Mouse (Mus musculus): ENCODE data around the gene Prr19. TPM values are rescaled to one million over a fixed set of nuclear protein-coding genes. Genes with fewer than 3 reads are reported as not detected.

The Prr19 gene
- polyA plus RNA-seq, 1 experiment = 0.08 TPM

DNA sequence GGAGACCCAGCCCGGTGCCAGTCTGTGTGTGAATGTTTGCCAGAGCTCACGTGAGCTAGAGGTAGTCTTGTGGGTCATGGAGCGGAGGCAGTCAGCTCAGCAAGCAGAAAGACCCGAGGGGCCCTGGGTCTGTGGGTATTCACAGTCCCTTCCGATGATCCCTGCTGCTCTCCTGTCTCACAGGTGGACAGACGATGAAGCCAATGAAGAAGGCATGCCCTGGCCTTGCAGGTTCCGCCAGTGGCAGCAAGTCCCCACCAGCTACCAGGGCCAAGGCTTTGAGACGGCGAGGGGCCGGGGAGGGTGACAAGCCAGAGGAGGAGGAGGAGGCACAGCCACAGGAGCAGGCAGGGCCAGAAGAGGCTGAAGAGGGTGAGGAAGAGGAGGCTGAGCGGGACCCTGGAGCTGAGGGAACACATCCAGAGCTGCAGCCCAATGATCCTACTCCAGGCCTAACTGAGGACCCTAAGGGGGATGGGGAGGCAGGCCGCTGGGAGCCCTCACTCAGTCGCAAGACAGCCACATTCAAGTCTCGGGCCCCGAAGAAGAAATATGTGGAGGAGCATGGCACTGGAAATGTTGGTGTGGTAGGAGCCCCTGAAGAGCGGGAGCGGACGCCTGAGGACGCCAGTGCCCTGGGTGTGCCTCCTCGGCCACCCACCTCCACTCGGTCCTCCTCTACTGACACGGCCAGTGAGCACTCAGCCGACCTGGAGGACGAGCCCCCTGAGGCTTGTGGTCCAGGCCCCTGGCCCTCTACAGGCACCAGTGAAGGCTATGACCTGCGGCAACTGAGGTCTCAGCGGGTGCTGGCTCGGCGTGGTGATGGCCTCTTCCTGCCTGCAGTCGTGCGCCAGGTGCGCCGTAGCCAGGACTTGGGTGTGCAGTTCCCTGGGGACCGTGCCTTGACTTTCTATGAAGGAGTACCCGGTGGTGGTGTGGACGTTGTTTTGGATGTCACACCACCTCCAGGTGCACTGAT, 30.3 kb upstream of the Prr19 start:
- H3K4me3 ChIP-seq (ENCODE audit: control insufficient read depth, insufficient read depth, low read length) = no peak overlapping the region
- DNase-seq = no peak
- H3K36me3 ChIP-seq (ENCODE audit: control insufficient read depth, insufficient read depth, low read length) = no peaks in the 10 kb centered on the region
- no peak overlapping the region; the same call in 1 of the 2 replicates for H3K27ac ChIP-seq (ENCODE audit: control insufficient read depth, insufficient read depth, low read length)
- H3K27me3 ChIP-seq (ENCODE audit: control insufficient read depth, insufficient read depth, low read length) = no peaks in the 10 kb centered on the region
- 95% methylated on average over 35 of the region's 35 CpGs for WGBS
- TF ChIP-seq POLR2A (IDR thresholded peaks at IDR 0.05; ENCODE audit: control insufficient read depth, extremely low read depth, insufficient read depth, low read length, poor library complexity) (no peak), CTCF (IDR thresholded peaks at IDR 0.05; ENCODE audit: borderline replicate concordance, control insufficient read depth, extremely low read depth, insufficient read depth, low read length, poor library complexity) (no peak)
- peaks cover 54% of the 10 kb centered on the region for H3K4me1 ChIP-seq (replicated peaks; ENCODE audit: control insufficient read depth, insufficient read depth, low read length)

DNA sequence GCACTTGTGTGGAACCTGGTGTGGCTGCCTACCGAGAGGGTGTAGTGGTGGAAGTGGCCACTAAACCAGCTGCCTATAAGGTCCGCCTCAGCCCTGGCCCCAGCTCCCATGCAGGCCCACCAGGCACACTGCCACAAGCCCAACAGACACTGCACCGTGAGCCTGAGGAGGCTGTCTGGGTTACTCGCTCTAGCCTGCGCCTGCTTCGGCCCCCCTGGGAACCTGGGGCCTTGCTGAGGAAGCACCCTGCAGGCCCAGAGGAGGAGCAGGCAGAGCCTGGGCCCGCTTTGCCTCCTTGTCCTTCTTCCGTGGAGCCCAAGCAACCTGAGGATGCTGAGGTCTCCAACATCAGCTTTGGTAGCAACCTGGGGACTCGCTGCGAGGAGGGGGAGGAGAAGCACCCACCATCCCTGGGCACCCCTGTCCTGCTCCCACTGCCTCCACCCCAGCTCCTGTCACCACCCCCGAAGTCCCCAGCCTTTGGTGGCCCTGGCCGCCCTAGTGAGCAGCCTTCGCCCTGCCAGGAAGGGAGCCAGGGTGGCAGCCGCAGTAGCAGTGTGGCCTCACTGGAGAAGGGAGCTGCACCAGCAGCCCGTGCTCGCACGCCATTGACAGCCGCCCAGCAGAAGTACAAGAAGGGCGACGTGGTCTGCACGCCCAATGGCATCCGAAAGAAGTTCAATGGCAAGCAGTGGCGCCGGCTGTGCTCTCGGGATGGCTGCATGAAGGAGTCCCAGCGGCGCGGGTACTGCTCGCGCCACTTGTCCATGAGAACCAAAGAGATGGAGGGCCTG, 29.4 kb upstream of the Prr19 start:
- 96% methylated on average over 30 of the region's 30 CpGs for WGBS
- no peak for DNase-seq
- TF ChIP-seq CTCF (IDR thresholded peaks at IDR 0.05; ENCODE audit: borderline replicate concordance, control insufficient read depth, extremely low read depth, insufficient read depth, low read length, poor library complexity) (no peak), POLR2A (IDR thresholded peaks at IDR 0.05; ENCODE audit: control insufficient read depth, extremely low read depth, insufficient read depth, low read length, poor library complexity) (no peak)
- Histone ChIP-seq H3K4me3 (ENCODE audit: control insufficient read depth, insufficient read depth, low read length) (no peak overlapping the region), H3K27me3 (ENCODE audit: control insufficient read depth, insufficient read depth, low read length) (no peaks in the 10 kb centered on the region), H3K36me3 (ENCODE audit: control insufficient read depth, insufficient read depth, low read length) (no peaks in the 10 kb centered on the region), H3K4me1 (replicated peaks; ENCODE audit: control insufficient read depth, insufficient read depth, low read length) (peaks cover 57% of the 10 kb centered on the region), H3K27ac (ENCODE audit: control insufficient read depth, insufficient read depth, low read length) (no peak overlapping the region)

- no peak overlapping the region for H3K4me3 ChIP-seq (ENCODE audit: control insufficient read depth, insufficient read depth, low read length)
- 95% methylated on average over 38 of the region's 38 CpGs for WGBS
- no peaks in the 10 kb centered on the region for H3K36me3 ChIP-seq (ENCODE audit: control insufficient read depth, insufficient read depth, low read length)
- H3K27me3 ChIP-seq (ENCODE audit: control insufficient read depth, insufficient read depth, low read length) = no peaks in the 10 kb centered on the region
- TF ChIP-seq POLR2A (IDR thresholded peaks at IDR 0.05; ENCODE audit: control insufficient read depth, extremely low read depth, insufficient read depth, low read length, poor library complexity) (no peak), CTCF (IDR thresholded peaks at IDR 0.05; ENCODE audit: borderline replicate concordance, control insufficient read depth, extremely low read depth, insufficient read depth, low read length, poor library complexity) (no peak)
- peaks cover 59% of the 10 kb centered on the region for H3K4me1 ChIP-seq (replicated peaks; ENCODE audit: control insufficient read depth, insufficient read depth, low read length)
- DNase-seq = no peak
- no peak overlapping the region for H3K27ac ChIP-seq (ENCODE audit: control insufficient read depth, insufficient read depth, low read length)
Observed at GRCm38 (mm10) chr7:25272445-25273258, 28.6 kb upstream of the Prr19 start.

DNA sequence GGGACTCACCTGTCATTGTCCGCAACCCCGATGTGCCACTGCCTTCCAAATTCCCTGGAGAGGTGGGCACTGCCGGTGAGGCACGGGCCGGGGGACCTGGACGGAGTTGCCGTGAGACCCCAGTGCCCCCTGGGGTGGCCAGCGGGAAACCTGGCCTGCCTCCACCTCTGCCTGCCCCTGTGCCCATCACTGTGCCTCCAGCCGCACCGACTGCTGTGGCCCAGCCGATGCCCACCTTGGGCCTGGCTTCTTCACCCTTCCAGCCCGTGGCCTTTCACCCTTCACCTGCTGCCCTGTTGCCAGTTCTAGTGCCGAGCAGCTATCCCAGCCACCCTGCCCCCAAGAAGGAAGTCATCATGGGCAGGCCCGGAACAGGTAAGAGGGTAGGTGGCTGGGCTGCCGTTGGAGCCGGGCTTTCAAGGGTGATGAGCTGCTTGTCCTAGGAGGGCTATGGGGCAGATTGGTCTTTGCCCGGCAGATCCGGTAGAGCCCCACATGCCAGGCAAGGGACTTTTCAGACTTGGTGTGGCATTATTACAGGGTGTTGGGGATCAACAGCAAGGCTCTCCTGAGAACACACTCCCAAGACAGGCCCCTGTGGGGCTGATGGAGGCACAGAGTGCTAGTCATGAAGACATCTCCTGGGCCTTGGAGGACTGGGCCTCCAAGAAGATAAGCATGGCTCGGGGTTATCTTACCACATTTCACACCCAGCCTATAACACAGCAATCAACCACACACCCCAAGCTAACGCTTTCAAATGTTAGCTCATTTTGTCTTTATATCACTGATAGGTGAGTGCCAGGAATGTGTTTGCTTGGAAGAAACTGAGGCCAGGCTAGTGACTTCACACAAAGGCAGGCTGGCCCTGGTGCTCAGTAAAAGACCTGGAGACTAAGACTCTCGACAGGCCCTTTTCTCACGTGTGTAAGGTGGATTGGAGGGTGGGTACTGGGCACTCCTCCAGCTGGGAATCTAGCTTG, 27.7 kb upstream of the Prr19 start:
- WGBS = 94% methylated on average over 22 of the region's 22 CpGs
- Histone ChIP-seq H3K27me3 (ENCODE audit: control insufficient read depth, insufficient read depth, low read length) (no peaks in the 10 kb centered on the region), H3K36me3 (ENCODE audit: control insufficient read depth, insufficient read depth, low read length) (no peaks in the 10 kb centered on the region), H3K4me1 (replicated peaks; ENCODE audit: control insufficient read depth, insufficient read depth, low read length) (peaks cover 60% of the 10 kb centered on the region), H3K4me3 (ENCODE audit: control insufficient read depth, insufficient read depth, low read length) (no peak overlapping the region), H3K27ac (ENCODE audit: control insufficient read depth, insufficient read depth, low read length) (peak overlapping the region; percentile 73)
- DNase-seq = no peak
- TF ChIP-seq CTCF (IDR thresholded peaks at IDR 0.05; ENCODE audit: borderline replicate concordance, control insufficient read depth, extremely low read depth, insufficient read depth, low read length, poor library complexity) (no peak), POLR2A (IDR thresholded peaks at IDR 0.05; ENCODE audit: control insufficient read depth, extremely low read depth, insufficient read depth, low read length, poor library complexity) (no peak)

DNA sequence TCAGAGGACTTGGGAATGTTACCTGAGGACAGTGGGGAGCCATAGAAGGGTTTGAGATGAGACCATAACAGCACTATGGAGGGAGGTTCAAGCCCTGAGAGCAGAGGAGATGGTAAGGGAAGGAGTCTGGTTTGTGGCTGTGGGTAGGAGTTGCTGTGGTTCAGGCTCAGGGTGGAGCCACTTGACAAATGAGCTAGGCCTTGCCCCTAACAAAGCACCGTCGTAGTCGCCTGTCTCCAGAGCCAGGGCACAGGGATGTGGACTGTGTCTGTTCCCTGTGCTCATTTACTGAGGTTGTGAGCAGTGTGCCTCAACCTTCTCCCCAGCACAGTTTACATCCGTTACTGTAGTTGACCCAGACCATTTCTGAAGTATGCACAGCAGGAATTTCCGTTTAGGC, 26.6 kb upstream of the Prr19 start:
- peak overlapping the region; percentile 73 for H3K27ac ChIP-seq (ENCODE audit: control insufficient read depth, insufficient read depth, low read length)
- H3K27me3 ChIP-seq (ENCODE audit: control insufficient read depth, insufficient read depth, low read length) = no peaks in the 10 kb centered on the region
- no peak for DNase-seq
- no peaks in the 10 kb centered on the region for H3K36me3 ChIP-seq (ENCODE audit: control insufficient read depth, insufficient read depth, low read length)
- no peak overlapping the region for H3K4me3 ChIP-seq (ENCODE audit: control insufficient read depth, insufficient read depth, low read length)
- peaks cover 57% of the 10 kb centered on the region for H3K4me1 ChIP-seq (replicated peaks; ENCODE audit: control insufficient read depth, insufficient read depth, low read length)
- WGBS = 10% methylated on average over 5 of the region's 5 CpGs
- no peak for TF ChIP-seq CTCF (IDR thresholded peaks at IDR 0.05; ENCODE audit: borderline replicate concordance, control insufficient read depth, extremely low read depth, insufficient read depth, low read length, poor library complexity)
- no peak for TF ChIP-seq POLR2A (IDR thresholded peaks at IDR 0.05; ENCODE audit: control insufficient read depth, extremely low read depth, insufficient read depth, low read length, poor library complexity)
